Mouse (Mus musculus) spleen, adult 2 months (tissue): ENCODE data around the gene 1700015G11Rik.

ENCODE experiments used
- CTCF ChIP-seq: fragments of 200-500 bp; IDR thresholded peaks from 2 replicates; pipeline ENCODE4 v1.5.1; 2011; ENCODE audit warnings: mild to moderate bottlenecking, inconsistent platforms; ENCODE audit not compliant: insufficient read depth, insufficient read length, insufficient replicate concordance; ENCODE audit errors: extremely low read depth
- POLR2A ChIP-seq: fragments of 200-500 bp; IDR thresholded peaks from 2 replicates; pipeline ENCODE4 v1.6.1; 2011; ENCODE audit warnings: low read depth, low read length, inconsistent platforms

GRCm38 (mm10) chr7:51982303-51982702 lies 33.2 kb downstream of the 1700015G11Rik start:
- no peak for TF ChIP-seq CTCF
- TF ChIP-seq POLR2A, result no peak
